Mouse (Mus musculus): ENCODE results near the gene Fut8. TPM values are rescaled to one million over a fixed set of nuclear protein-coding genes. Genes with fewer than 3 reads are reported as not detected.
"Not testable (repeated sequence)": the region's sequence is repeated elsewhere in the genome, so short reads cannot be mapped to it uniquely, and the experiment has no call there.

Gene Fut8
- polyA plus RNA-seq, 1 experiment from 2014 or later: 49.3 TPM

DNA sequence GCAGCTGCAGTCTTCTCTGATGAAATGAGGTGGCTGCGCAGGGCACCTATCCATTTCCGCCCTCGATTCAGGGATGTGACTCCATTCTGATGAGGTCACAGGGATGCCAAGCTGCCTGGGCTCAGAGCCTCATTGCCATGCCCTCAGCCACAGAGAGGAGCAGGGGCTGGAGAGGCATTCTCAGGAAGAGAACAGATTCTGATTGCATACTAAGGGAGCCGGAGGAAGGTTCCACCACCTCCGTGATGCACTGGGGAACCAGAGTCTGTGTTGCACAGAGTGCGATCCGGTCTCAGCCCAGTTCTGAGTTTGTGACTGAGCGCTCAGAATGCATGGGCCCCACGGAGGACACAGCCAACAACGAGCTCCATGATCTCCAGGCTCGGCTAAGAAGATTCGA, 279.8 kb downstream of the Fut8 start:
- Histone ChIP-seq H3K4me3 (no peak overlapping the region), H3K27me3 (no peaks in the 10 kb centered on the region), H3K27ac (no peak overlapping the region), H3K4me1 (replicated peaks) (no peaks in the 10 kb centered on the region), H3K4me2 (no peak overlapping the region), H3K36me3 (no peaks in the 10 kb centered on the region), H3K9me3 (no peaks in the 10 kb centered on the region), H3K9ac (no peak overlapping the region)
- WGBS: 85% methylated on average over 12 of the region's 12 CpGs
- ATAC-seq (ENCODE audit: low FRiP score): no peak

DNA sequence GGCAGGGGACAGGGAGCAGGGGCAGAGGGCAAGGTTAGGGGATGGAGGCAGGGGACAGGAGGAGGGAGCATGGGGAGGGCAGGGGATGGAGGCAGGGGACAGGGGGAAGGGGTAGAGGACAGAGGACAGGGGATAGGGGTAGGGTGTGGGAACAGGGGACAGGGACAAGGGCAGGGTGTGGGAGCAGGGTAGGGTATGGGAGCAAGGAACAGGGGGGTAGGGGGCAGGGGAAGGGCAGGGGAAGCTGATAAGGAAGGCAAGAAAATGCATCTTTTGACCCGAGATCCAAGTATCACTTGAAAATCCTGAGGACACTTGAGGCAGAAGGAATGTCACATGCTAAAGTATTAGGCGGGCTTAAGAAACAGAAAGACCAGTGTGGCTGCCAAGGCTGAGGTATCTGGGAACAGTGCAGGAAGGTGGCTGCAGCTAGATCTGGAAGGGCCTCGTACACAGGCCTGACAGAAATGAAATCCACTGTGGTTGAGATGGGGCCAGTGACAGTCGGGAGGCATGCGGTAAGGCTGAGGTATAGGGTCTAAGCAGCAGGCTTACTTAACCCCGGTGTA, 281.7 kb downstream of the Fut8 start:
- Histone ChIP-seq H3K4me1 (replicated peaks) (no peaks in the 10 kb centered on the region), H3K27me3 (no peaks in the 10 kb centered on the region), H3K36me3 (no peaks in the 10 kb centered on the region), H3K9me3 (no peaks in the 10 kb centered on the region), H3K9ac (no peak overlapping the region), H3K4me3 (no peak overlapping the region), H3K4me2 (no peak overlapping the region), H3K27ac (no peak overlapping the region)
- ATAC-seq (ENCODE audit: low FRiP score): no peak
- whole genome bisulfite sequencing: 88% methylated on average over 6 of the region's 6 CpGs

DNA sequence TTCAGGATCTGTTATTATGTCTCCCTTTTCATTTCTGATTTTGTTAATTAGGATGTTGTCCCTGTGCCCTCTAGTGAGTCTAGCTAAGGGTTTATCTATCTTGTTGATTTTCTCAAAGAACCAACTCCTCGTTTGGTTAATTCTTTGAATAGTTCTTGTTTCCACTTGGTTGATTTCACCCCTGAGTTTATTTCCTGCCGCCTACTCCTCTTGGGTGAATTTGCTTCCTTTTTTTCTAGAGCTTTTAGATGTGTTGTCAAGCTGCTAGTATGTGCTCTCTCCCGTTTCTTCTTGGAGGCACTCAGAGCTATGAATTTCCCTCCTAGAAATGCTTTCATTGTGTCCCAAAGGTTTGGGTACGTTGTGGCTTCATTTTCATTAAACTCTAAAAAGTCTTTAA, 286.1 kb downstream of the Fut8 start:
- H3K9me3 ChIP-seq: not testable (repeated sequence)

More for the DNA sequence above, 286.1 kb downstream of the Fut8 start:
- H3K27ac ChIP-seq; ATAC-seq (ENCODE audit: low FRiP score); H3K36me3 ChIP-seq; H3K27me3 ChIP-seq; H3K4me3 ChIP-seq; H3K4me1 ChIP-seq (replicated peaks); H3K9ac ChIP-seq; H3K4me2 ChIP-seq: not testable (repeated sequence)
- WGBS: 77% methylated on average over 4 of the region's 4 CpGs

Measured in hindbrain, embryonic 13.5 days (tissue).